Mouse (Mus musculus): ENCODE data around the gene Msantd1. TPM values are rescaled to one million over a fixed set of nuclear protein-coding genes. Genes with fewer than 3 reads are reported as not detected.

Gene Msantd1
- total and polyA plus RNA-seq, 2 experiments from 2014 or later, result 13.3 to 17.0 TPM

- WGBS, result 90% methylated on average over 3 of the region's 3 CpGs
- peaks cover 11% of the 10 kb centered on the region; the same call in 1 of the 2 replicates for H3K4me1 ChIP-seq (ENCODE audit: insufficient read depth, low read length)
- no peak overlapping the region for H3K27ac ChIP-seq (ENCODE audit: low read depth, low read length)
- no peaks in the 10 kb centered on the region for H3K27me3 ChIP-seq (ENCODE audit: insufficient read depth, low read length)
- DNase-seq (ENCODE audit: low spot score) (no peak), ATAC-seq (ENCODE audit: low FRiP score) (no peak)
- no peak overlapping the region for H3K9ac ChIP-seq (replicated peaks; ENCODE audit: low read length, poor library complexity, severe bottlenecking)
- peaks cover 17% of the 10 kb centered on the region for H3K36me3 ChIP-seq (ENCODE audit: insufficient read depth, low read length)
- no peaks in the 10 kb centered on the region for H3K9me3 ChIP-seq (ENCODE audit: low read length)
- H3K4me2 ChIP-seq (ENCODE audit: low read depth, low read length, poor library complexity, severe bottlenecking), result no peak overlapping the region
- H3K4me3 ChIP-seq (ENCODE audit: low read depth, low read length), result no peak overlapping the region
- no peak for TF ChIP-seq CTCF (IDR thresholded peaks at IDR 0.05)
Measured at GRCm38 (mm10) chr5:34918785-34919184, 11.0 kb downstream of the Msantd1 start.

- Histone ChIP-seq H3K9ac (replicated peaks; ENCODE audit: low read length, poor library complexity, severe bottlenecking) (no peak overlapping the region), H3K4me3 (ENCODE audit: low read depth, low read length) (no peak overlapping the region), H3K4me1 (ENCODE audit: insufficient read depth, low read length) (peaks cover 3% of the 10 kb centered on the region; the same call in 1 of the 2 replicates), H3K9me3 (ENCODE audit: low read length) (no peaks in the 10 kb centered on the region), H3K27me3 (ENCODE audit: insufficient read depth, low read length) (no peaks in the 10 kb centered on the region), H3K36me3 (ENCODE audit: insufficient read depth, low read length) (peaks cover 29% of the 10 kb centered on the region), H3K4me2 (ENCODE audit: low read depth, low read length, poor library complexity, severe bottlenecking) (no peak overlapping the region), H3K27ac (ENCODE audit: low read depth, low read length) (no peak overlapping the region)
- ATAC-seq (ENCODE audit: low FRiP score) (no peak), DNase-seq (ENCODE audit: low spot score) (no peak)
- WGBS, result 66% methylated on average over 6 of the region's 6 CpGs
- no peak for TF ChIP-seq CTCF (IDR thresholded peaks at IDR 0.05)
Measured at GRCm38 (mm10) chr5:34922531-34922930, 14.7 kb downstream of the Msantd1 start.

GRCm38 (mm10) chr5:34923920-34924319, 16.1 kb downstream of the Msantd1 start:
- H3K4me1 ChIP-seq (ENCODE audit: insufficient read depth, low read length), result no peaks in the 10 kb centered on the region
- no peak overlapping the region for H3K9ac ChIP-seq (replicated peaks; ENCODE audit: low read length, poor library complexity, severe bottlenecking)
- DNase-seq (ENCODE audit: low spot score), result no peak
- ATAC-seq (ENCODE audit: low FRiP score), result no peak
- WGBS, result 94% methylated on average over 4 of the region's 4 CpGs
- no peak for TF ChIP-seq CTCF (IDR thresholded peaks at IDR 0.05)
- H3K36me3 ChIP-seq (ENCODE audit: insufficient read depth, low read length), result peaks cover 29% of the 10 kb centered on the region
- H3K4me2 ChIP-seq (ENCODE audit: low read depth, low read length, poor library complexity, severe bottlenecking), result no peak overlapping the region
- H3K9me3 ChIP-seq (ENCODE audit: low read length), result no peaks in the 10 kb centered on the region
- no peaks in the 10 kb centered on the region for H3K27me3 ChIP-seq (ENCODE audit: insufficient read depth, low read length)
- H3K27ac ChIP-seq (ENCODE audit: low read depth, low read length), result no peak overlapping the region
- no peak overlapping the region for H3K4me3 ChIP-seq (ENCODE audit: low read depth, low read length)

GRCm38 (mm10) chr5:34924519-34924918, 16.7 kb downstream of the Msantd1 start:
- DNase-seq (ENCODE audit: low spot score) (no peak), ATAC-seq (ENCODE audit: low FRiP score) (no peak)
- TF ChIP-seq CTCF (IDR thresholded peaks at IDR 0.05), result no peak
- Histone ChIP-seq H3K4me1 (ENCODE audit: insufficient read depth, low read length) (no peaks in the 10 kb centered on the region), H3K4me2 (ENCODE audit: low read depth, low read length, poor library complexity, severe bottlenecking) (no peak overlapping the region), H3K4me3 (ENCODE audit: low read depth, low read length) (no peak overlapping the region), H3K36me3 (ENCODE audit: insufficient read depth, low read length) (peaks cover 29% of the 10 kb centered on the region), H3K27ac (ENCODE audit: low read depth, low read length) (no peak overlapping the region), H3K9ac (replicated peaks; ENCODE audit: low read length, poor library complexity, severe bottlenecking) (no peak overlapping the region), H3K9me3 (ENCODE audit: low read length) (no peaks in the 10 kb centered on the region), H3K27me3 (ENCODE audit: insufficient read depth, low read length) (no peaks in the 10 kb centered on the region)
- 88% methylated on average over 7 of the region's 7 CpGs for WGBS

- DNase-seq (ENCODE audit: low spot score) (no peak), ATAC-seq (ENCODE audit: low FRiP score) (no peak)
- no peak overlapping the region for H3K9ac ChIP-seq (replicated peaks; ENCODE audit: low read length, poor library complexity, severe bottlenecking)
- no peak overlapping the region for H3K4me2 ChIP-seq (ENCODE audit: low read depth, low read length, poor library complexity, severe bottlenecking)
- H3K27ac ChIP-seq (ENCODE audit: low read depth, low read length), result no peak overlapping the region
- peaks cover 21% of the 10 kb centered on the region; the same call in 1 of the 2 replicates for H3K36me3 ChIP-seq (ENCODE audit: insufficient read depth, low read length)
- H3K4me1 ChIP-seq (ENCODE audit: insufficient read depth, low read length), result peaks cover 9% of the 10 kb centered on the region
- 87% methylated on average over 4 of the region's 4 CpGs for WGBS
- no peaks in the 10 kb centered on the region for H3K9me3 ChIP-seq (ENCODE audit: low read length)
- TF ChIP-seq CTCF (IDR thresholded peaks at IDR 0.05), result no peak
- no peaks in the 10 kb centered on the region for H3K27me3 ChIP-seq (ENCODE audit: insufficient read depth, low read length)
- no peak overlapping the region for H3K4me3 ChIP-seq (ENCODE audit: low read depth, low read length)
Measured at GRCm38 (mm10) chr5:34927648-34928047, 19.8 kb downstream of the Msantd1 start.

- Histone ChIP-seq H3K4me2 (ENCODE audit: low read depth, low read length, poor library complexity, severe bottlenecking) (no peak overlapping the region), H3K4me3 (ENCODE audit: low read depth, low read length) (no peak overlapping the region), H3K27ac (ENCODE audit: low read depth, low read length) (no peak overlapping the region), H3K36me3 (ENCODE audit: insufficient read depth, low read length) (0 out of 2 replicates have a peak, but pooled peaks cover 2% of the 10 kb centered on the region), H3K9me3 (ENCODE audit: low read length) (no peaks in the 10 kb centered on the region), H3K27me3 (ENCODE audit: insufficient read depth, low read length) (no peaks in the 10 kb centered on the region), H3K4me1 (ENCODE audit: insufficient read depth, low read length) (peaks cover 9% of the 10 kb centered on the region), H3K9ac (replicated peaks; ENCODE audit: low read length, poor library complexity, severe bottlenecking) (no peak overlapping the region)
- DNase-seq (ENCODE audit: low spot score) (no peak), ATAC-seq (ENCODE audit: low FRiP score) (no peak)
- no peak for TF ChIP-seq CTCF (IDR thresholded peaks at IDR 0.05)
- 73% methylated on average over 9 of the region's 9 CpGs for WGBS
Measured at GRCm38 (mm10) chr5:34930151-34930975, 22.6 kb downstream of the Msantd1 start.

Data from midbrain, postnatal 0 days (tissue).